Mouse (Mus musculus) MEL (cell line): ENCODE measurements around the gene Kmt5a. TPM values are rescaled to one million over a fixed set of nuclear protein-coding genes. Genes with fewer than 3 reads are reported as not detected.

ENCODE experiments used
- DNase-seq: peaks from one replicate; pipeline ENCODE4 v3.0.0; 2011; ENCODE audit warnings: low read depth, low spot score
- H3K27ac ChIP-seq: 2 replicates; pipeline ENCODE4 v1.5.1; 2012; ENCODE audit warnings: low read depth, mild to moderate bottlenecking, control low read depth, low read length, moderate library complexity; ENCODE audit not compliant: control insufficient read depth
- H3K27me3 ChIP-seq, 2 experiments: fragments of 150-350 bp in 1 of 2; sonication (generic) in 1 of 2; 2 replicates each; pipeline ENCODE4 v1.6.1; 2012; ENCODE audit warnings: low read length in 2 of 2, mild to moderate bottlenecking in 2 of 2, improper control_type of control experiment in 1 of 2, moderate library complexity in 1 of 2; ENCODE audit not compliant: insufficient read depth in 2 of 2, control insufficient read depth in 1 of 2
- H3K36me3 ChIP-seq, 2 experiments: 2 replicates each; pipeline ENCODE4 v1.6.1; 2012 to 2014; ENCODE audit warnings: low read length in 2 of 2, improper control_type of control experiment in 1 of 2, inconsistent platforms in 1 of 2, mild to moderate bottlenecking in 1 of 2; ENCODE audit not compliant: insufficient read depth in 2 of 2, control insufficient read depth in 1 of 2
- H3K4me1 ChIP-seq, 2 experiments: fragments of 150-350 bp in 1 of 2; sonication (generic) in 1 of 2; 2 replicates each; pipeline ENCODE4 v1.6.1; 2012; ENCODE audit warnings: low read length in 2 of 2, improper control_type of control experiment in 1 of 2, mild to moderate bottlenecking in 1 of 2; ENCODE audit not compliant: insufficient read depth in 2 of 2, control insufficient read depth in 1 of 2
- H3K4me3 ChIP-seq, 2 experiments: fragments of 150-350 bp in 1 of 2; sonication (generic) in 1 of 2; 2 replicates each; pipeline ENCODE4 v1.5.1; 2012; ENCODE audit warnings: low read depth in 2 of 2, low read length in 2 of 2, mild to moderate bottlenecking in 2 of 2, moderate library complexity in 2 of 2, control low read depth in 1 of 2, improper control_type of control experiment in 1 of 2; ENCODE audit not compliant: control insufficient read depth in 1 of 2, insufficient read depth in 1 of 2
- H3K79me2 ChIP-seq: 2 replicates; pipeline ENCODE4 v1.6.1; 2012; ENCODE audit warnings: mild to moderate bottlenecking, low read length, moderate library complexity; ENCODE audit not compliant: control insufficient read depth, poor library complexity, insufficient read depth
- H3K9ac ChIP-seq: 2 replicates; pipeline ENCODE4 v1.6.1; 2012; ENCODE audit warnings: low read depth, mild to moderate bottlenecking, control low read depth, low read length, moderate library complexity; ENCODE audit not compliant: control insufficient read depth, poor library complexity, severe bottlenecking
- H3K9me3 ChIP-seq: fragments of 150-350 bp; sonication (generic); replicated peaks from 2 replicates; pipeline ENCODE4 v1.6.1; 2012; ENCODE audit warnings: mild to moderate bottlenecking, low read length, improper control_type of control experiment, moderate library complexity; ENCODE audit not compliant: insufficient read depth
- BHLHE40 ChIP-seq: IDR thresholded peaks from 2 replicates; pipeline ENCODE4 v1.6.1; 2012; ENCODE audit warnings: low read depth, mild to moderate bottlenecking, inconsistent platforms, low read length, improper control_type of control experiment, borderline replicate concordance
- CHD1 ChIP-seq: IDR thresholded peaks from 2 replicates; pipeline ENCODE4 v1.6.1; 2012; ENCODE audit warnings: low read depth, mild to moderate bottlenecking, inconsistent platforms, low read length, improper control_type of control experiment
- E2F4 ChIP-seq: IDR thresholded peaks from 2 replicates; pipeline ENCODE4 v1.6.1; 2011; ENCODE audit warnings: low read depth, low read length, improper control_type of control experiment, borderline replicate concordance
- EP300 ChIP-seq, 2 experiments: IDR thresholded peaks; 2 replicates each; pipeline ENCODE4 v1.6.1; 2011; ENCODE audit warnings: improper control_type of control experiment in 2 of 2, low read length in 2 of 2, low read depth in 1 of 2, mild to moderate bottlenecking in 1 of 2
- GATA1 ChIP-seq: IDR thresholded peaks from 2 replicates; pipeline ENCODE4 v1.6.1; 2011; ENCODE audit warnings: low read depth, low read length, improper control_type of control experiment
- JUND ChIP-seq: IDR thresholded peaks from 2 replicates; pipeline ENCODE4 v1.6.1; 2011; ENCODE audit warnings: low read depth, mild to moderate bottlenecking, improper control_type of control experiment, low read length
- KAT2A ChIP-seq: conservative IDR thresholded peaks from 2 replicates; pipeline ENCODE4 v1.6.1; 2012; ENCODE audit warnings: low read depth, low read length, improper control_type of control experiment, inconsistent platforms
- MAFK ChIP-seq: IDR thresholded peaks from 2 replicates; pipeline ENCODE4 v1.6.1; 2011; ENCODE audit warnings: low read depth, mild to moderate bottlenecking, low read length, improper control_type of control experiment, borderline replicate concordance
- MAZ ChIP-seq: IDR thresholded peaks from 2 replicates; pipeline ENCODE4 v1.6.1; 2012; ENCODE audit warnings: low read depth, mild to moderate bottlenecking, inconsistent platforms, low read length, improper control_type of control experiment
- MYB ChIP-seq: IDR thresholded peaks from 2 replicates; pipeline ENCODE4 v1.6.1; 2011; ENCODE audit warnings: mild to moderate bottlenecking, low read depth, low read length, improper control_type of control experiment
- MYC ChIP-seq: IDR thresholded peaks from 2 replicates; pipeline ENCODE4 v1.6.1; 2011; ENCODE audit warnings: low read depth, mild to moderate bottlenecking, low read length, improper control_type of control experiment, moderate library complexity
- POLR2AphosphoS2 ChIP-seq: IDR thresholded peaks from 2 replicates; pipeline ENCODE4 v1.6.1; 2011; ENCODE audit warnings: low read length, improper control_type of control experiment
- POLR2AphosphoS5 ChIP-seq: IDR thresholded peaks from 2 replicates; pipeline ENCODE4 v1.6.1; 2012; ENCODE audit warnings: low read depth, borderline replicate concordance, mild to moderate bottlenecking, inconsistent platforms, low read length, moderate library complexity, mixed read lengths
- RAD21 ChIP-seq: IDR thresholded peaks from 2 replicates; pipeline ENCODE4 v1.6.1; 2011; ENCODE audit warnings: mild to moderate bottlenecking, low read depth, low read length, improper control_type of control experiment
- SIN3A ChIP-seq: IDR thresholded peaks from 2 replicates; pipeline ENCODE4 v1.6.1; 2012; ENCODE audit warnings: low read length, improper control_type of control experiment, inconsistent platforms
- SMC3 ChIP-seq: IDR thresholded peaks from 2 replicates; pipeline ENCODE4 v1.6.1; 2011; ENCODE audit warnings: low read depth, low read length, improper control_type of control experiment
- TAL1 ChIP-seq: IDR thresholded peaks from 2 replicates; pipeline ENCODE4 v1.6.1; 2012; ENCODE audit warnings: mild to moderate bottlenecking, inconsistent platforms, low read length, moderate library complexity, mixed read lengths
- TBP ChIP-seq: IDR thresholded peaks from 2 replicates; pipeline ENCODE4 v1.8.0; 2011; ENCODE audit warnings: low read depth, low read length, improper control_type of control experiment
- TCF12 ChIP-seq: IDR thresholded peaks from 2 replicates; pipeline ENCODE4 v1.6.1; 2014; ENCODE audit warnings: low read depth, mild to moderate bottlenecking, inconsistent platforms, low read length, improper control_type of control experiment, moderate library complexity
- USF2 ChIP-seq, 2 experiments: IDR thresholded peaks; 2 replicates each; pipeline ENCODE4 v1.6.1; 2011 to 2012; ENCODE audit warnings: improper control_type of control experiment in 2 of 2, low read length in 2 of 2, borderline replicate concordance in 1 of 2, inconsistent platforms in 1 of 2, low read depth in 1 of 2, mild to moderate bottlenecking in 1 of 2; ENCODE audit not compliant: insufficient read depth in 1 of 2
- ZC3H11A ChIP-seq: IDR thresholded peaks from 2 replicates; pipeline ENCODE4 v1.6.1; 2012; ENCODE audit warnings: low read depth, mild to moderate bottlenecking, inconsistent platforms, low read length, improper control_type of control experiment
- polyA plus RNA-seq, 2 experiments: library from polyadenylated mRNA; stranded (reverse) in 1 of 2; unstranded in 1 of 2; fragments of >175 nt in 1 of 2; fragments of >200 nt in 1 of 2; gene quantifications; 2 replicates each; pipeline versions ENCODE4 v1.2.1 to v1.2.4; 2012; ENCODE audit warnings: low replicate concordance in 2 of 2, low read depth in 1 of 2; ENCODE audit not compliant: insufficient read length in 2 of 2, insufficient read depth in 1 of 2, missing spikeins in 1 of 2
- total RNA-seq: library from RNA; depleted of rRNA; stranded (reverse); fragments of 300-350 nt; gene quantifications from 2 replicates; pipeline ENCODE4 v1.2.3, GENCODE M21; 2012

The Kmt5a gene
- total and polyA plus RNA-seq, 3 experiments: 88.6 to 243 (median 110) TPM

DNA sequence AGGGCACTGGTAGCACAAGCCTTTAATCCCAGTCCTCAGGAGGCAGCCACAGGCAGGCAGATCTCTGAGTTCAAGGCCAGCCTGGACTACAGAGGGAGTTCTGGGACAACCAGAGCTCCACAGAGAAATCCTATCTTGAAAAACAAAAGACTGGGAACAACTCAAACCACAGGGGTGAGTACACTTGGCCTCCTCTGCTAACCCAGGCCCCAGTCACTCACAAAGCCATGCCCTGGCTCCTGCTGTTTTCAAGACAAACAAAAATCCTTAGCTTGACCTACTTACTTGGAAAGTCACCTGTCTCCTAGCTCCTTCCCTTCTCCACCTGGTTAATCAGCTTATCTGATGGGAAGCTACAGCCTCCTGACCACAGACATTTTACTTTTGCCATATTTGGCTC lies 25.2 kb downstream of the Kmt5a start:
- Histone ChIP-seq H3K4me3 (no peak overlapping the region), H3K27me3 (no peaks in the 10 kb centered on the region), H3K27ac (no peak overlapping the region), H3K36me3 (no peaks in the 10 kb centered on the region), H3K79me2 (no peaks in the 10 kb centered on the region), H3K9ac (no peak overlapping the region), H3K4me1 (0 out of 4 replicates have a peak, but pooled peaks cover 0 to 2% of the 10 kb centered on the region in 2 experiments), H3K9me3 (no peaks in the 10 kb centered on the region)
- DNase-seq: no peak
- TF ChIP-seq POLR2AphosphoS2 (no peak), BHLHE40 (no peak), GATA1 (peak; percentile 10; the same call in 1 of the 2 replicates), EP300 (IDR thresholded peaks at IDR 0.05; ENCODE audit: low read depth in 1 of 2, low read length in 2 of 2) (no peak)

DNA sequence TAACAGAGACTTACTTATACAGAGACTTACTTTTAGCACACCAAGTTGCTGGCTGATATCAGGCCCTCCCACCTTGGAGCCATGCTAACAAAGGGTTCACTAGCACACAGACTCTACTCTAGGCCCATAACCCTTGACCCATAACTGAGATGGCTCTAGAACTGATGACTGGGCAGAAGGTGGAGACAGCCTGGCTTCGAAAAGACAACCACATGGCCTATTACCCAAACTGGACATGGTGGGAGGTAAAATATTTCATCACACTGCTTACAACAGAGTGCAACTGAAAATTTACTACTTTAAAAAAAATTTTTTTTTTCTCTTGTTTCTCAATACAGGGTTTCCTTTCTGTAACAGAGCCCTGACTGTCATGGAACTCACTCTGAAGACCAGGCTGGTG lies 28.0 kb downstream of the Kmt5a start:
- Histone ChIP-seq H3K4me3 (no peak overlapping the region), H3K9me3 (no peaks in the 10 kb centered on the region), H3K27me3 (no peaks in the 10 kb centered on the region), H3K9ac (no peak overlapping the region), H3K27ac (no peak overlapping the region), H3K4me1 (0 out of 4 replicates have a peak, but pooled peaks cover 0 to 2% of the 10 kb centered on the region in 2 experiments), H3K36me3 (no peaks in the 10 kb centered on the region), H3K79me2 (no peaks in the 10 kb centered on the region)
- no peak for DNase-seq
- TF ChIP-seq KAT2A: no peak
- TF ChIP-seq MYB: no peak
- no peak for TF ChIP-seq E2F4
- TF ChIP-seq MYC: no peak
- TF ChIP-seq ZC3H11A: no peak
- TF ChIP-seq POLR2AphosphoS2: no peak
- TF ChIP-seq SIN3A: no peak
- TF ChIP-seq USF2 (IDR thresholded peaks at IDR 0.05; ENCODE audit: borderline replicate concordance in 1 of 2, insufficient read depth in 1 of 2, low read depth in 1 of 2, low read length in 2 of 2): no peak

DNA sequence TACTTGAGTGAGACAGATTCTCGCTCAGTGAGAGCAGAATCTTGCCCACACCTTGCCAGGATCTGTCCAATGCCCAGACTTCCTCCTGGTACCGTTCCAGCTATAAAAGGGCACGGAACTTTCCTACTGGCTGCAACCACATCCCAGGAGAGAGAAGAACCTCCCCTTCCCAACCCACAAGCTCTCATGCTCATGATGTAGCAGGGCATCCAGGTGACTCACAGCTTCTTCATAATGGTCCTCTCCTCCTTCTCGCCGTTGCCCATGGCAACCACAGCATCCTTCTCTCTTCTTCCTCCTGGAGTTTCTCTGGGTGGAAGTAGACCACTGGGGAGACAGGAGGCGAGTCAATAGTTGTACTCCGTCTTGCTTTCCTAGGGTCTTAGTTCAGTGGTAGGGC lies 28.6 kb downstream of the Kmt5a start:
- no peaks in the 10 kb centered on the region for H3K36me3 ChIP-seq
- TF ChIP-seq POLR2AphosphoS5 (no peak), GATA1 (no peak), TAL1 (no peak), JUND (no peak), TBP (no peak), RAD21 (no peak), SMC3 (no peak), MAZ (no peak), MYC (no peak), MAFK (no peak), TCF12 (no peak), CHD1 (no peak)
- no peak overlapping the region for H3K27ac ChIP-seq
- no peaks in the 10 kb centered on the region for H3K79me2 ChIP-seq
- H3K4me3 ChIP-seq: no peak overlapping the region
- H3K27me3 ChIP-seq: no peaks in the 10 kb centered on the region
- no peaks in the 10 kb centered on the region for H3K9me3 ChIP-seq
- H3K4me1 ChIP-seq: 0 out of 4 replicates have a peak, but pooled peaks cover 0 to 2% of the 10 kb centered on the region in 2 experiments
- no peak overlapping the region for H3K9ac ChIP-seq
- DNase-seq: no peak
